Mouse (Mus musculus) kidney, embryonic 15.5 days (tissue): ENCODE measurements around the gene C730034F03Rik. TPM values are rescaled to one million over a fixed set of nuclear protein-coding genes. Genes with fewer than 3 reads are reported as not detected.

Experiments
- ATAC-seq: fragments of 200-750 bp; cut with Nextera tagmentation; replicated peaks from 2 replicates; pipeline ENCODE4 v1.8.0; 2017; ENCODE audit warnings: moderate TSS enrichment; ENCODE audit not compliant: low FRiP score
- H3K27ac ChIP-seq: fragments of 300-500 bp; sonication (generic); 2 replicates; pipeline ENCODE4 v1.5.1; 2015; ENCODE audit warnings: mild to moderate bottlenecking, inconsistent platforms
- H3K27me3 ChIP-seq: fragments of 300-500 bp; sonication (generic); 2 replicates; pipeline ENCODE4 v1.6.1; 2015; ENCODE audit warnings: inconsistent platforms
- H3K36me3 ChIP-seq: fragments of 300-500 bp; sonication (generic); 2 replicates; pipeline ENCODE4 v1.6.1; 2015; ENCODE audit warnings: inconsistent platforms
- H3K4me1 ChIP-seq: fragments of 300-500 bp; sonication (generic); 2 replicates; pipeline ENCODE4 v1.6.1; 2015; ENCODE audit warnings: inconsistent platforms
- H3K4me2 ChIP-seq: fragments of 300-500 bp; sonication (generic); 2 replicates; pipeline ENCODE4 v1.6.1; 2015; ENCODE audit warnings: moderate library complexity, mild to moderate bottlenecking, inconsistent platforms
- H3K4me3 ChIP-seq: fragments of 300-500 bp; sonication (generic); replicated peaks from 2 replicates; pipeline ENCODE4 v1.5.1; 2015; ENCODE audit warnings: mild to moderate bottlenecking, inconsistent platforms
- H3K9ac ChIP-seq: fragments of 300-500 bp; sonication (generic); 2 replicates; pipeline ENCODE4 v1.6.1; 2015; ENCODE audit warnings: mild to moderate bottlenecking, inconsistent platforms
- H3K9me3 ChIP-seq: fragments of 300-500 bp; sonication (generic); replicated peaks from 2 replicates; pipeline ENCODE4 v1.6.1; 2016; ENCODE audit warnings: inconsistent platforms
- WGBS: fragments of 180-500 bp; shearing (Covaris S2); methylation state at CpG from one replicate; pipeline ENCODE4 v1.1.7; 2015; ENCODE audit warnings: mixed read lengths; 5-methylcytosine and 5-hydroxymethylcytosine counted together
- polyA plus RNA-seq: library from polyadenylated mRNA; unstranded; fragments of >200 nt; fragmentation: Nextera tagmentation; extraction: Ambion mirVana; gene quantifications from 2 replicates; pipeline ENCODE4 v1.2.1, GENCODE M21; 2015

Gene C730034F03Rik
- polyA plus RNA-seq, 1 experiment from 2014 or later: 3.8 TPM

GRCm38 (mm10) chr15:89477806-89478205, 48.4 kb downstream of the C730034F03Rik start:
- WGBS: 52% methylated on average over 8 of the region's 8 CpGs
- peak overlapping the region; percentile 41; the same call in 1 of the 2 replicates for H3K27ac ChIP-seq
- no peaks in the 10 kb centered on the region for H3K36me3 ChIP-seq
- H3K27me3 ChIP-seq: no peaks in the 10 kb centered on the region
- H3K4me3 ChIP-seq: no peak overlapping the region
- H3K4me2 ChIP-seq: 0 out of 2 replicates have a peak overlapping the region, but pooled peaks have one; percentile 86
- ATAC-seq: no peak
- H3K4me1 ChIP-seq: peaks cover 14% of the 10 kb centered on the region
- no peaks in the 10 kb centered on the region for H3K9me3 ChIP-seq
- H3K9ac ChIP-seq: no peak overlapping the region

DNA sequence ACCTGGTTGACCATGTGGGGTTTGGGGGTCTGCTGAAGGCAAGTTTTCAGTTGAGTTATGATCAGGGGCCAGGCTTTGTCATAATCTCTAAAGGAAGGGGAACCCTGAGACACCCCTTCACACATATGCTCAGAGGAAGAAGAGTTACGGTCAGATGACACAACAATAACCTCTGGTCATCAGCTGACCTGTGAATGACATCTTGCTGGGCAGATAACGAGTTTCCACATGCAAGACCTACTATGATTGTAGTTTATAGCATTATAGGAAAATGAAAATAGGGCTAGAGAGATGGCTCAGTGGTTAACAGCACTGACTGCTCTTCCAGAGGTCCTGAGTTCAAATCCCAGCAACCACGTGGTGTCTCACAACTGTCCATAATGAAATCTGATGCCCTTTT, 49.2 kb downstream of the C730034F03Rik start:
- peaks cover 14% of the 10 kb centered on the region for H3K4me1 ChIP-seq
- WGBS: 79% methylated on average over 3 of the region's 3 CpGs

More for the DNA sequence above, 49.2 kb downstream of the C730034F03Rik start:
- H3K27me3 ChIP-seq: no peaks in the 10 kb centered on the region
- H3K9me3 ChIP-seq: no peaks in the 10 kb centered on the region
- no peak overlapping the region for H3K4me3 ChIP-seq
- H3K27ac ChIP-seq: no peak overlapping the region
- H3K9ac ChIP-seq: no peak overlapping the region
- H3K4me2 ChIP-seq: no peak overlapping the region
- H3K36me3 ChIP-seq: no peaks in the 10 kb centered on the region
- ATAC-seq: no peak

Other genes starting within 250 kb of the C730034F03Rik start
- gene Plxnb2, start 248.8 kb upstream of the C730034F03Rik start, polyA plus RNA-seq: 138 and 160 TPM in 2 replicates
- 17.0 and 19.2 TPM in 2 replicates for gene Dennd6b, start 233.1 kb upstream of the C730034F03Rik start, polyA plus RNA-seq
- gene Ppp6r2, start 218.0 kb upstream of the C730034F03Rik start, polyA plus RNA-seq: 22.7 and 26.9 TPM in 2 replicates
- gene Sbf1, start 114.3 kb upstream of the C730034F03Rik start, polyA plus RNA-seq: 42.6 and 51.4 TPM in 2 replicates
- 0.71 and 0.74 TPM in 2 replicates for gene Adm2, start 106.9 kb upstream of the C730034F03Rik start, polyA plus RNA-seq
- 6.8 and 7.1 TPM in 2 replicates for gene Miox, start 95.2 kb upstream of the C730034F03Rik start, polyA plus RNA-seq
- gene Lmf2, start 73.9 kb upstream of the C730034F03Rik start, polyA plus RNA-seq: 54.1 and 67.9 TPM in 2 replicates
- 147 and 155 TPM in 2 replicates for gene Ncaph2, start 73.9 kb upstream of the C730034F03Rik start, polyA plus RNA-seq
- gene Sco2, start 55.7 kb upstream of the C730034F03Rik start, polyA plus RNA-seq: 7.9 and 8.2 TPM in 2 replicates
- gene Tymp, start 52.5 kb upstream of the C730034F03Rik start, polyA plus RNA-seq: 1.3 and 1.4 TPM in 2 replicates
- gene Odf3b, start 50.3 kb upstream of the C730034F03Rik start, polyA plus RNA-seq: 0.82 and 0.83 TPM in 2 replicates
- not detected in 2 replicates for gene Klhdc7b, start 44.7 kb upstream of the C730034F03Rik start, polyA plus RNA-seq
- not detected in 2 replicates for gene Syce3, start 19.1 kb upstream of the C730034F03Rik start, polyA plus RNA-seq
- gene Cpt1b, start 3.7 kb upstream of the C730034F03Rik start, polyA plus RNA-seq: 3.9 and 4.4 TPM in 2 replicates
- gene Gm44502, start 107 bp downstream of the C730034F03Rik start, polyA plus RNA-seq: 0.15 TPM in 1 of 2 replicates, not detected in the other
- 57.2 and 62.0 TPM in 2 replicates for gene Chkb, start 319 bp downstream of the C730034F03Rik start, polyA plus RNA-seq
- 0.77 and 1.7 TPM in 2 replicates for gene Mapk8ip2, start 24.3 kb downstream of the C730034F03Rik start, polyA plus RNA-seq
- gene Arsa, start 47.8 kb downstream of the C730034F03Rik start, polyA plus RNA-seq: 14.4 and 18.7 TPM in 2 replicates
- 1.8 and 2.2 TPM in 2 replicates for gene Shank3, start 70.0 kb downstream of the C730034F03Rik start, polyA plus RNA-seq
- 0.22 and 0.27 TPM in 2 replicates for gene Acr, start 138.7 kb downstream of the C730034F03Rik start, polyA plus RNA-seq
- 53.9 and 55.9 TPM in 2 replicates for gene Rabl2, start 162.3 kb downstream of the C730034F03Rik start, polyA plus RNA-seq